Mouse (Mus musculus) kidney, adult 2 months (tissue): ENCODE measurements around the gene Olfr766-ps1. TPM values are rescaled to one million over a fixed set of nuclear protein-coding genes. Genes with fewer than 3 reads are reported as not detected.
A peak's percentile ranks its signal among the peaks of the same experiment; 100 is the strongest.
"Not testable (repeated sequence)": the region's sequence is repeated elsewhere in the genome, so short reads cannot be mapped to it uniquely, and the experiment has no call there.

Experiments used
- DNase-seq: peaks from one replicate; pipeline ENCODE4 v3.0.0; 2021
- H3K27ac ChIP-seq: fragments of 200-500 bp; 2 replicates; pipeline ENCODE4 v1.5.1; 2012; ENCODE audit warnings: low read depth, low read length, control low read depth, inconsistent platforms; ENCODE audit not compliant: insufficient read depth
- H3K27me3 ChIP-seq: fragments of 200-500 bp; replicated peaks from 2 replicates; pipeline ENCODE4 v1.6.1; 2012; ENCODE audit warnings: mild to moderate bottlenecking, moderate library complexity, low read length, inconsistent platforms; ENCODE audit not compliant: control insufficient read depth, insufficient read depth
- H3K36me3 ChIP-seq: fragments of 200-500 bp; 2 replicates; pipeline ENCODE4 v1.6.1; 2012; ENCODE audit warnings: mild to moderate bottlenecking, moderate library complexity, low read length, inconsistent platforms; ENCODE audit not compliant: control insufficient read depth, insufficient read depth
- H3K4me1 ChIP-seq: fragments of 200-500 bp; 2 replicates; pipeline ENCODE4 v1.6.1; 2011; ENCODE audit warnings: low read length; ENCODE audit not compliant: control insufficient read depth, insufficient read depth
- H3K4me3 ChIP-seq: fragments of 200-500 bp; 2 replicates; pipeline ENCODE4 v1.5.1; 2011; ENCODE audit warnings: mild to moderate bottlenecking, low read depth, low read length, control low read depth; ENCODE audit not compliant: insufficient read depth
- CTCF ChIP-seq: fragments of 200-500 bp; conservative IDR thresholded peaks from 2 replicates; pipeline ENCODE4 v1.5.1; 2011; ENCODE audit warnings: low read depth, mild to moderate bottlenecking, control low read depth, low read length, moderate library complexity, mixed read lengths; ENCODE audit not compliant: insufficient read depth, insufficient read length
- POLR2A ChIP-seq: fragments of 200-500 bp; IDR thresholded peaks from one replicate; pipeline ENCODE4 v1.6.1; 2011; ENCODE audit warnings: low read depth, low read length, control low read depth
- WGBS: fragments of 180-500 bp; shearing (Covaris S2); methylation state at CpG from one replicate; pipeline ENCODE4 v1.1.7; 2018; 5-methylcytosine and 5-hydroxymethylcytosine counted together
- polyA plus RNA-seq: library from polyadenylated mRNA; depleted of rRNA; stranded (reverse); fragments of >200 nt; gene quantifications from 2 replicates; pipeline ENCODE4 v1.2.3, GENCODE M21; 2012; rRNA removed

Olfr766-ps1 gene
- polyA plus RNA-seq: not detected in 2 replicates

DNA sequence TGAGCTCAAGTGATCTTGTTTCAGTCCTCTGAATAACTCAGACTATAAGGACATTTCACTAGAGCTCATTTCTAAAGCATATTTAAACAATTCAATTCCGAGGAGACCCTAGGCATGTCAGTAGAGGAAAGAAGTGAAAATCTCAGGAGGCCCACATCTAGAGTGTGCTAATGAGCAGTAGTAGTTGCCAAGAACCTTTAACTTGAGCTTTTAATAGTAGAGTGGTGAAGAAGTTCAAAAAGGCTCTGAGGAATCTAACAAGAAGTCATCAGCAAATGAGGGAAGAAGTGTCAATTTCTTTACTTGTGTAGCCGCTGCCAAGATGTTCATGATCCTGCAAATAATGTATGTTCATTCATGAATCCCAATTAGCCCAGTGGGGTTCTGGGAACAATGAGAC is at the start of gene Olfr766-ps1:
Gene Olfr766-ps1, minus strand, starts transcription at position 101 of the 400 bp plus-strand sequence.
- Histone ChIP-seq H3K27ac (no peak within 1 kb of the TSS), H3K27me3 (no peaks in the 10 kb centered on the region), H3K4me1 (no peaks in the 10 kb centered on the region), H3K4me3 (no peak within 1 kb of the TSS), H3K36me3 (no peaks in the 10 kb centered on the region)
- 85% methylated on average over 2 of the region's 2 CpGs for WGBS
- TF ChIP-seq POLR2A: no peak
- TF ChIP-seq CTCF: no peak
- DNase-seq: no peak

DNA sequence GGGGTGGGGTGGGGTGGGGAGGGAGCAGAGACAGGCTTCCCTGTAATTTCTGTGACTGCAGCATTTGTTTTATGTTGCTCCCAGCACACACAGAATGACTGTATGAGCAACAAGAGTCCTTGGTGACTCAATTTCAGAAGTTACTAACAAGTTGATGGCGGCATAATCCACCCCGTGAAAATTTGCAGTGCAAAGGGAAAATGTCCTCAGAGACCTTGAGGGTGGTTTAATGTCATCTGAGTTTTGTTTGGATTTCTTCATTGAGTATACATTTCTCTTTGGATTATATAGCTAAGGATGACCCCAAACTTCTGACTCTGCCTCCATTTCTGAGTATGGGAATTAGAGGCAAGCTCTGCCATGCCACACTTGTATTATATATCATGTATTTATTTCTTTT is 49.0 kb upstream of the Olfr766-ps1 start, which contains the start of gene Olfr769:
Gene Olfr769, minus strand, starts transcription at position 101 of the 400 bp plus-strand sequence.
- TF ChIP-seq POLR2A (no peak), CTCF (no peak)
- Histone ChIP-seq H3K4me3 (no peak within 1 kb of the TSS), H3K27ac (no peak within 1 kb of the TSS), H3K4me1 (no peaks in the 10 kb centered on the region), H3K36me3 (no peaks in the 10 kb centered on the region), H3K27me3 (no peaks in the 10 kb centered on the region)
- no peak for DNase-seq
- WGBS: 67% methylated on average over 2 of the region's 2 CpGs

DNA sequence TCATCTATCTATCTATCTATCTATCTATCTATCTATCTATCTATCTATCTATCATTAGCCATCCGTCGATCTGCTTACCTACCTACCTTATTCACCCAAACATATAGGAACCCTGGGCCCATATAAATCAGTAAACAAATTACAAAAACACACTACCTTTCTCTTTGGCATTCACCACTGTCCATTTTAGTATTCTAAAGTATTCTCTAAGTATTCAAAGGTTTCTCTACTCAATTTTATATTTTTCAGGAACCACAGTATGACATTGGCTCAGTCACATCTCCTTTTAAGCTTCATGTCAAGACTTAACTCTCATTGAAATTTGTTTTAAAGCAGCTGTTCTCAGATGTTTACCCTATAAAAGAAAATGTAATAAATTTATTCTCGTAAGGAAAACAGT is 46.4 kb upstream of the Olfr766-ps1 start:
- WGBS: 89% methylated on average over 3 of the region's 3 CpGs
- TF ChIP-seq CTCF (no peak), POLR2A (no peak)
- Histone ChIP-seq H3K27me3 (no peaks in the 10 kb centered on the region), H3K4me3 (no peak overlapping the region), H3K36me3 (no peaks in the 10 kb centered on the region), H3K4me1 (no peaks in the 10 kb centered on the region), H3K27ac (no peak overlapping the region)
- DNase-seq: no peak

DNA sequence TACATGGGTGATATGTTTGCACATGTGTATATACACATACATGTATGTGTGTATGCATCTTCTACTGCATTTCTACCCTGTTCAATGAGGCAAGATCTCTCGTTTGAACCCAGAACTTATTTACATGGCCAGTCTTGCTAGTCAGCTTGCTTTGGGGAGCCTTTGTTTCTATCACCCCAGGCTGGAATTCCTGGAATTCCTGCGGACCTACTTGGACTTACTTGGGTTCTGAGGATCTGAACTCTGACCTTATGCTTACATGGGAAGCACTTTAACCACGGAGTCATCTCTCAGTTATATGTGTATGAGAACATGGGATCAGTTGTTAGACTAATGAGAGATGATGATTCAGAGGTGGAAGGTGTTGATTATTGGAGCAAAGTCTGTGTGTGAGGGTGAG is 32.5 kb upstream of the Olfr766-ps1 start:
- TF ChIP-seq CTCF (no peak), POLR2A (no peak)
- H3K4me1 ChIP-seq: no peaks in the 10 kb centered on the region; the same call in 1 of the 2 replicates
- no peak overlapping the region for H3K4me3 ChIP-seq
- no peak overlapping the region for H3K27ac ChIP-seq
- H3K36me3 ChIP-seq: no peaks in the 10 kb centered on the region
- 31% methylated on average over 3 of the region's 3 CpGs for WGBS
- DNase-seq: peak; percentile 34
- H3K27me3 ChIP-seq: no peaks in the 10 kb centered on the region

DNA sequence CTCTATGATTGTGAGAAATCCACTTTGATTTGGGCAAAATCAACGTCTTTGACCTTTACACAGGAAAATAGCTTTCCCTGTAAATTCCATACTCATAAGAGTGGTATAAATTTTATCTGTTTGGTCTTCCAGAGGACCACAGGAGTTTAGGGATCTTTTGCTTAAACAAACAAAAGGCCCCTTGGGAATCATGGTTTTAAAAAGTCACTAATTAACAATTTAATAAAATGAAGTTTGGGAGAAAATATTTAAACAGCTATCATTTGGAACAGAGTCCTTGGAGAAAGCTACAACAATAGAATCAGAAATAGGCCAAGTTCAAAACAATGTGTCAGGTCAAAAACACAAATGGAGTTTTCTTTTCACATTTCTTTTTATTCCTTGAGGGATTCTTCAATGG is 30.5 kb upstream of the Olfr766-ps1 start, which contains the start of gene Olfr768:
Gene Olfr768, minus strand, starts transcription at position 101 of the 400 bp plus-strand sequence.
- TF ChIP-seq POLR2A (no peak), CTCF (no peak)
- H3K27ac ChIP-seq: no peak within 1 kb of the TSS
- DNase-seq: no peak
- 61% methylated on average over 1 of the region's 1 CpGs for WGBS
- H3K4me1 ChIP-seq: no peaks in the 10 kb centered on the region; the same call in 1 of the 2 replicates
- H3K27me3 ChIP-seq: no peaks in the 10 kb centered on the region
- no peak within 1 kb of the TSS for H3K4me3 ChIP-seq
- no peaks in the 10 kb centered on the region for H3K36me3 ChIP-seq

DNA sequence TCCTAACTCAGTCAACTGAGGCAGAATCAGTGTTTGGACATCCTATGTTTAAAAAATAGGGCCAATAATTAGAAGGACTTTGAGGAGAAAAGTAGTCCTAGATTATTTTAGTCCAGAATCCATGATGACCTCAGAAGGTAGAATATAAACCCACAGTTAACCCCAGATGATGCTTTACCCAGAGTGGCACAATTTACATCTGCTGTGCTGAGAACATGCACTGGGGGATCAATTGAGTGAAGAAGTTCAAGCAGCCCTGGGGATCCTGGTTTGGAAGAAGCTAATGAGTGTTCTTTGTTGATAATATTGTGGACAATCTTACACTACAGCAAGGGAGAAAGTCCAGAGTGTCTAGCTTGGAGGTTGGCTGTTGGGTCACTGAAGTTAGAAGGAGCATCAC is 14.0 kb upstream of the Olfr766-ps1 start, which contains the start of gene Olfr767:
Gene Olfr767, minus strand, starts transcription at position 101 of the 400 bp plus-strand sequence.
- H3K27me3 ChIP-seq, DNase-seq, H3K27ac ChIP-seq, H3K36me3 ChIP-seq, H3K4me3 ChIP-seq, H3K4me1 ChIP-seq: not testable (repeated sequence)

DNA sequence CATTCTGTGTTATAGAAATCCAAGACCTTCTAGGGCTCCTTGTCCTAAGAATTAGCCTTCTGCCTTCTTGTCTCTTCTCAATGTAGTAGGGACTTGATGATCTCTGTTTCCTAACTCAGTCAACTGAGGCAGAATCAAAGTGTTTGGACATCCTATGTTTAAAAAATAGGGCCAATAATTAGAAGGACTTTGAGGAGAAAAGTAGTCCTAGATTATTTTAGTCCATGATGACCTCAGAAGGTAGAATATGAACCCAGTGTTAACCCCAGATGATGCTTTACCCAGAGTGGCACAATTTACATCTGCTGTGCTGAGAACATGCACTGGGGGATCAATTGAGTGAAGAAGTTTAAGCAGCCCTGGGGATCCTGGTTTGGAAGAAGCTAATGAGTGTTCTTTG is 18.9 kb downstream of the Olfr766-ps1 start, which contains the start of gene Olfr765:
Gene Olfr765, minus strand, starts transcription at position 101 of the 400 bp plus-strand sequence.
- H3K27ac ChIP-seq, H3K36me3 ChIP-seq, DNase-seq, H3K4me3 ChIP-seq, H3K27me3 ChIP-seq, H3K4me1 ChIP-seq: not testable (repeated sequence)

DNA sequence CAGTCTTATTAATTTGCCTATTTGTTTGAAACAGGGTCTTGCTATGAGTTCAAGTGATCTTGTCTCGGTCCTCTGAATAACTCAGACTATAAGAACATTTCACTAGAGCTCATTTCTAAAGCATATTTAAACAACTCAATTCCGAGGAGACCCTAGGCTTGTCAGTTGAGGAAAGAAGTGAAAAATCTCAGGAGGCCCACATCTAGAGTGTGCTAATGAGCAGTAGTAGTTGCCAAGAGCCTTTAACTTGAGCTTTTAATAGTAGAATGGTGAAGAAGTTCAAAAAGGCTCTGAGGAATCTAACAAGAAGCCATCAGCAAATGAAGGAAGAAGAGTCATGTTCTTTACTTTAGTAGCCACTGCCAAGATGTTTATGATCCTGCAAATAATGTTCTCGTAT is 29.0 kb downstream of the Olfr766-ps1 start, which contains the start of gene Olfr764-ps1:
Gene Olfr764-ps1, minus strand, starts transcription at position 101 of the 400 bp plus-strand sequence.
- no peaks in the 10 kb centered on the region for H3K36me3 ChIP-seq
- no peak within 1 kb of the TSS for H3K27ac ChIP-seq
- H3K27me3 ChIP-seq: no peaks in the 10 kb centered on the region
- no peaks in the 10 kb centered on the region for H3K4me1 ChIP-seq
- no peak within 1 kb of the TSS for H3K4me3 ChIP-seq
- 76% methylated on average over 3 of the region's 3 CpGs for whole genome bisulfite sequencing
- TF ChIP-seq POLR2A (no peak), CTCF (no peak)
- DNase-seq: no peak
